Mouse (Mus musculus) liver, embryonic 14 days (tissue): ENCODE data around the gene Col4a5. TPM values are rescaled to one million over a fixed set of nuclear protein-coding genes. Genes with fewer than 3 reads are reported as not detected.

ENCODE experiments used
- polyA plus RNA-seq: library from polyadenylated mRNA; depleted of rRNA; stranded (reverse); fragments of >200 nt; gene quantifications from 2 replicates; pipeline ENCODE4 v1.2.3, GENCODE M21; 2012; rRNA removed

The Col4a5 gene
- 0.50 and 0.95 TPM in 2 replicates for polyA plus RNA-seq

GRCm38 (mm10) chrX:141475110-141475509 is at the start of gene Col4a5:
Gene Col4a5, plus strand, starts transcription at chrX:141475385.

GRCm38 (mm10) chrX:141473470-141474302 is 1.5 kb upstream of the Col4a5 start, which contains the start of gene Col4a6:
Gene Col4a6, minus strand, starts transcription at chrX:141474076.

GRCm38 (mm10) chrX:141724937-141725918 is 250.0 kb downstream of the Col4a5 start, which contains the start of gene Irs4:
Gene Irs4, minus strand, starts transcription at chrX:141725263.

Other genes with a start within 250 kb of the Col4a5 start
- 0.12 and 0.37 TPM in 2 replicates for gene Col4a6, start 1.3 kb upstream of the Col4a5 start, polyA plus RNA-seq
- under 0.01 TPM in 1 of 2 replicates, not detected in the other for gene Irs4, start 249.9 kb downstream of the Col4a5 start, polyA plus RNA-seq